Mouse (Mus musculus) c-Kit-positive CD71-negative TER-119-negative erythroid progenitor cells, embryonic 14.5 days (primary cell): ENCODE results near the gene Wdr37.
"Not testable (repeated sequence)": the region's sequence is repeated elsewhere in the genome, so short reads cannot be mapped to it uniquely, and the experiment has no call there.

ENCODE experiments used
- DNase-seq: peaks from one replicate; pipeline ENCODE4 v3.0.0-alpha.2; 2013; ENCODE audit warnings: low read depth

The Wdr37 gene

DNA sequence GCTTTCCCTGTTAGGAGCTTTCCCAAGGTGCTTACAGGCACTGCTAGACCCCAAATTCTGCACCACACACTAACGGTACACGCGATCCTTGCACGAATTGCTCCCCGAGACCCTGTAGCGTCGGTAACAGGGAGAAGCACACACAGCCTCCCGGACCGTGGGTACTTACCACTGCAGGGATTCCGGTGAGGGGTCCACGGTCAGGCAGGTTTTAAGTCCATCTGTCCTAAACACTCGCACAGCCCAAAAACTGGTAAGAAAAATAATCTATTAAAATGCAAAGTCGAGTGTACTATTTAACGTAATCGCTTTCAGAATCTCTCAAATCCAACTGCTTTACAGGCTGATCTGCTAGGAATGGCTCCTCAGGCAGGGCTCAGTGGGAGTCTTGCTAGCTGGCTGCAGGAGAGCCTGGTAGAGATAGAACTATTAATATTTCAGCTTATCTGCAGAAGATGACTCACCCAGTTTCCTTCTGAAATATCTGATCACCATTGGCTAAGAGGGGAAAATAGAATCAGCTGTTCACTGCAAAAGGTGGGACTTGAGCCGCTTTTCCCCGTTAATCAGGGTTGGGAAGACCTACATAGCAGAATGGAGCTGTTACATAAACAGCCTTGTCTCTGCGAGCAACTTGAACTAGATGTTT lies at the start of gene Wdr37:
Wdr37 (minus strand) TSS at position 596 of the 649 bp plus-strand sequence.
- no peak for DNase-seq

DNA sequence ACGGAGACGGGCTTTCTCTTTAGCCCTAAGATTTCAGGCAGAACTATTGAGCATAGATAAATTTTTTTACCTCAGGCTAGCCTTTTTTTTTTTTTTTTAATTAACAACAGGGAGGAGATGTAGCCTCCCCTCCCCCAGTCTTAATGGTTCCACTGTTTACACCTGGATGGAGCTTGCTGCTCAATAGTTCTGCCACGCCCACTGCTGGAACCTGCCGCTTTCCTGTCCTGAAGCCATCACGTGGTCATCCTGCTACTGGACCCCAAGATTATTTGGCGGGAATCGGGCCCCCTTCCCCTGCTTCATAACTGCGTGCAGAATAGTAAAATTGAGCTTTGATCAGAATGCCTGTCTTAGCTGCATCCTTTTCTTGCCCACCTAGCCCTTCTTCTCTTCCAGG lies 42.2 kb upstream of the Wdr37 start:
- DNase-seq, result not testable (repeated sequence)

DNA sequence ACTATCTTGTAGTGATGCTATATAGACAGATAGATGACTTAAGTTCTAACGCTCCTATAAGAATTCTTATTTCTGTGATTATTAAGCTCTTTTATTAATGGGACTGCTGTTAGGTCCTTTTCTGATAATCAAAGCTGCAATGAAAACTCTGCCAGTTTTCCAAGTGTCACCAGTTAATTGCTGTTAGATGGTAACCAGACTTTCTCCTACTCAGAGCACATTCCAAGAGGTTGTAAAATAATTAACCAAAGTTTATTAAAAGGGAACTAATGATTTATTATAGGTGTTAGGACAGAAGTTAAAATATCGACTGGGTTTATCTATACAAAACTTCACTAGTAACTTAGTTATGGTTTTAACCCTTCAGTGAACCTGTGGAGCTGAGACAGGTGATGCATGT lies 34.3 kb upstream of the Wdr37 start:
- DNase-seq, result not testable (repeated sequence)

DNA sequence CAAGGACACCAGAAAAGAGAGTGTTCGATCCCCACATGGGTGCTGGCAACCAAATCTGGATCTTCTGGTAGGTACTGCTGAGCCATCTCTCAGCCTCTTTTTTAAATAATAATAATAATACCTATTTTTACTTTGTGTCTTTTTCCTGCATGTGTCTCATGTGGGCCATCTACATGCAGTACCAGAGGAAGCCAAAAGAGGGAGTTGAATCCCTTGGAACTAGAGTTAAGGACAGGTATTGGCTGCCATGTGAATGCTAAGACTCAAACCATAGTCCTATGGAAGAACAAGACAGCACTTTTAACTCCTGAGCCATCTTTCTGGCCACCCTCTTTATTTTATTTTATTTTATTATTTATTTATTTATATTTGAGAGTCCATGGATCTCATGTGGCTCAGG lies 16.9 kb upstream of the Wdr37 start:
- DNase-seq, result peak; percentile 56

DNA sequence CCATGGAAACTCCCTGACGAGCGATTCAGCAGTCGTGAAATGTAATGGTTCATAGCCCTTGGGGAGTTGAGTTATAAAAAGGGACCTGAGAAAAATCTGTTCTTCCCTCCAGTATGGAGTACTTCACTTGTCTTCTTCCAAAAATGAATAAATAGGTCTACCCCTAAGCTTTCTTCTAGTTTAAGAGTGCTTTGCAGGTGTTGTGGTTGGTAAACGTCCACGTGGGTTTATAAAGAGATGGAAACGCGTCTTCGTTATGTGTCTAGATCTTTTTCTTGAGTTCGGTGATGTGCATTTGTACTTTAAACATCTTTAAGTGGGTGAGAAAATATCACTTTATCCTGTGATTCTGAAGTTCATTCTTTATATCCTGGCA lies 14.5 kb upstream of the Wdr37 start:
- no peak for DNase-seq

DNA sequence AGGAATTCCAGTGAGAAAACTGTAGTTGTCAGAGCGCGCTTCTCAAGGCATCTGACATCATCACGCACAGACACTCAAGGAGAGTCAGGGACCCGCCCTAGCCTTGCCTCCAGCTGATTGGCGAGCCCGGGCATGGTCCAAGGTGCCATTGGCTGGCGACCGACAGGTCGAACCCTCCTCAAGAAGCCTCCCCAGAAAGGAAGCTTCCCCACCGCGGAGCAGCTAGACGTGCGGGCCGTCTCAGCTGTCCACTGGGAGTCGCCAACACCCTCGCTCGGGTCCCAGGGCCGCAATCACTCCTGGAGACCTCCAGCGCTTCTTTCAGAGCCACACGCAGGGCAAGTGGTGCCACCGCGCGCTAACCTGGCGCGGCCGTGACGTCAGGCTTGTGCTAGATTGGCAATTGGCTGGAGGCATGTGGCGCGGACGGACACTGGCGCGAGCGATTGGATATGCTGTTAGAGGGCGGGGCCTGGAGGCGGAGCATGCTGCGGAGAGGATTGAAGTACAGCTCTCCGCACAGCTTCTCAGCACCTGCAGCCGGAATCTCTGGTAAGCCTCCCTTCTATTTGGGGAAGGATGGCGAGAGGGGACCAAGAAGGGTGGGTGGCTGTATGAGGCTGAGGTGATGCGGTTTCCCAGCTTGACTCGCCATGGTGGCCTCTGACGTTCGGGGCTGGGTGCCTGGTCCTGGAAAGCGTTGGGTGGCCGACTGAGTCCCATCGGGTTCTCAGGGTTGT lies 13.9 kb upstream of the Wdr37 start, which contains the start of gene Idi1:
Idi1 (plus strand) TSS at position 57 of the 740 bp plus-strand sequence.
- peak; percentile 94 for DNase-seq

DNA sequence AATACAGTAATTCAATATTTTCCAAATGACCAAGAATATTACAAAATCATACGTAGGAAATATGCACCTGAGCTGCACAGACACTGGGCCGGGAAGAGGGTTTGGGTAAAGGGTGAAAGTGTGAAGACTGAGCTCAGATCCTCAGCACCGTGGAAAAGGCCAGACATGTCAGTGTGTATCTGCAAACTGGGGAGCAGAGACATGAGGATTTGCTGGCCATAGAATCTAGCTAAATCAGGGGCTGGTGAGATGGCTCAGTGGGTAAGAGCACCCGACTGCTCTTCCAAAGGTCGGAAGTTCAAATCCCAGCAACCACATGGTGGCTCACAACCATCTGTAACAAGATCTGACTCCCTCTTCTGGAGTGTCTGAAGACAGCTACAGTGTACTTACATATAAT lies 12.2 kb upstream of the Wdr37 start:
- DNase-seq, result not testable (repeated sequence)

DNA sequence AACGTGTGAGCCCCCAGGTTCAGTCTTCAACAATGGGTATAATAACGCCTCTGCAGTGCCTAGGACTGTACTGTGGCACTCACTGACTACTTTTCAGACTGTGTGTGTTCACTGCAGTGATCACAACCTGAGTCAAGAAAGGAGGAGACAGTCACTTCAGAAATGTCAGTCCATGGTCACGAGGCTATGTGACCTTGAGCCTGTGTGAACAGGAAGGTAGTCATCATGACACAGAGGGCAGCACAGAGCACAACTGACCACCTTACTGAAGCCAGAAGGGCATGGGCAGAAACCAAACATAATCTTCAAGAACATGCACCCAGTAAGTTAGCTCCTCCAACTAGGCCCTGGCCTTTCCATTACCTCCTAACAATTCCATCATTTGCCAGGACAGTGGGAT lies 9.9 kb upstream of the Wdr37 start:
- no peak for DNase-seq

DNA sequence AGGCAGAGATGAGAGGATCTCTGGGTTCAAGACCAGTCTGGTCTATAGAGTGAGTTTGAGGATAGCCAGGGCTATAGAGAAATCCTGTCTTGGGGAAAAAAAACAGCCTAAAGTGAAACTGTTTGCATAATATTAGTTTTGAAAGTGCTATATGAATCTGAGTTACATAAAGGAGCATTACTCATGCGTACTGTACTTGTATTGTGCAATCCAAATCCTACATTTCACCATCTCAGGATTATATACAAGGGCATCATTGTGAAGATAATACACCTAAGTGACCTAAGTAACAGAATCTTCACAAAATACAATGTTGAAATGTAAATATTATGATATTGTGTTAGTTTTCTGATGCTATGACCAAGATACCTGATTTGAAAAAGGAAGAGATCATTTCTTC lies 2.1 kb upstream of the Wdr37 start:
- no peak for DNase-seq

DNA sequence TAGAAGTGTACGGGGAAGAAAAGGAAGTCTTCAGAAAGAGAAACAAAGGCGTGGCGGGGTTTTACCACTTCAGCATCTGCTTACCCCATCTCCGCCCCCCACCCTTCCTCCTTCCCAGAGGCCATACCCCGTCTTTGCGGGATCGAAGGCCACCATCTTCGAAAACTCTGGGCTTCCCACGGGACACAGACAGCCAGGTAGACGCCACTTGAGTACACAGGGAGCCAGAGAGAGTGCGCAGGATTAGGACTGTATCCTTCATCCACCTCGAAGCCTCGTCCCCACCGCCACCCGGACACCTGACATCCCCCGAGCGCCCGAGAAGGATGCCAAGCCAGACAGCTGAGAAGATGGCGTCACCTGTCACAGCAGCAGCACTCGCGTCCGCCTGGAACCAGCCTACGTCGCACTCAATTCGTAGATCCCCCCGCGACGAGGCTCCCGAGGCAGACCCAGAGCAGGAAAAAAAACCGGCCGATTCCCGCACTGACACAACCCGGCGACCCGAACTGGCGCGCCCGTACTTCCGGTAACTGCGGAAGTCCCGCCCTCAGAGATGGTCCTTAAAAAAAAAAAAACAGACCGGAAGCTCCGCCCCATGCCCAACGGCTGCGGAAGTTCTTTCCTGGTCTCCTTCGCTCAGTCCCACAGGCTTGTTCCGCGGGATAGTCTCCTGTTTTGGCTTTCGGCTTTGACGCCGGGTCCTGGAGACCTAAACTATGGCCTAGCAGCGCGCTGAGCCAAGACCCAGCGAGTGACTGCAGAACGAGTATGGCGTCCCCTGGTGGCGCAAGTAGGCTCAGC lies 997 bp downstream of the Wdr37 start:
- DNase-seq, result peak; percentile 74

DNA sequence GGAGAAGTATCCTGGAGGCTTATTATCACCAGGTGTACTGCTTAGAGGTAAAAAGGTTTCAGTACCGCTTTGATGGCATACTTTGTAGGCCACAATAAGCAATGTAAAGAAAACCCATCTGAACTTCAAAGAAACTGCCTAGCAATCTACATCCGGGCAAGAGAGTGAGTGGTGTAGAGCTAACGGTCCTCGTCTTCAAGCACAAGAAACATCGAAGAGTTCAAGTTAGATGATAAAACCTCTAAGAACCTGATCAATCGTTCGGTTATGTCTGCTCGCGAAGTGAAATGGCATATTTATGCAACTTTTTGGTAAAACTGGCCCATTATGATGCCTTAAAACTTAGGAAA lies 1.6 kb downstream of the Wdr37 start:
- DNase-seq, result no peak

DNA sequence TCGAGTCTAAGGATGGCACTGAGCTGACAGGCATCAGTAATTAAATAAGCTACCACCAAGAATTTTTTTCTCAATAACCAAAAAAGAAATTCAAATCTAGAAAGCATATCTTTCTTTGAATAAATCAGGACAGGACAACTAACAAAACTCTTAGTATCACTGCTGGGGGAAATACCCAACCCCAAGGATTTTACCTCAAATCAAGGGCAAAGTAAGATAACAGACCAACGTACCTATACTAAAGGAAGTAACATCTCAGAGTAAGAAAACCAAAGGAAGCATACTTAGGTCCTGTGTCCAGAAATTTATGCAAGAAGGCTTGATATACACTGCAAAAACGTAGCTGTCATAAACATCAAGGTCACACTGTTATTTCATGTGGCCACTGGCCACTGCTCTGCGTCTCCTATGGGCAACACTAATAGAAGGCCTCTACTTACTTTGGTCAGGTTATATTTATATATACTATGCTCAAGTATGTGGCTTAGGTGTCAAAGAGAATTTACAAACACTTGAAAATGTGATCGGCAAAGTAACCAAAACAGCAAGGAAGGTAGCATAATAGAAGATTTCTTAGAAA lies 2.0 kb downstream of the Wdr37 start:
- no peak for DNase-seq

DNA sequence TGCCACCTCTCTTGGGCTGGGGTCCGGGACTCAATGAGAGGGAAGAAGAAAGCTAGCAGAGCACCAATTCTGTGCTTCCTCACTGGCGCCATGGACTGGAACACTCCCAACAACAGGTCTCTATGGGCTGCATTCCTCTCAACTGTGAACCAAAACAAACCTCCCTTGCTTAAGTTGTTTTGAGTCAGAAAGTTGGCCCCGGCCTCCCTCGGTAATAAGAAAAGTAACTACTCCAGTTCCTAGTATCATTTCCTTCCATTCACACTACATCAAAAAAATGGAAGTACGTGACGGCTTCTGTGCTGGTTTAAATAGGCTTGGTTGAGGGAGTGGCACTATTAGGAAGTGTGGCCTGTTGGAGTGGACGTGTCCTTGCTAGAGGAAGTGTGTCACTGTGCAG lies 5.1 kb downstream of the Wdr37 start:
- DNase-seq, result no peak

DNA sequence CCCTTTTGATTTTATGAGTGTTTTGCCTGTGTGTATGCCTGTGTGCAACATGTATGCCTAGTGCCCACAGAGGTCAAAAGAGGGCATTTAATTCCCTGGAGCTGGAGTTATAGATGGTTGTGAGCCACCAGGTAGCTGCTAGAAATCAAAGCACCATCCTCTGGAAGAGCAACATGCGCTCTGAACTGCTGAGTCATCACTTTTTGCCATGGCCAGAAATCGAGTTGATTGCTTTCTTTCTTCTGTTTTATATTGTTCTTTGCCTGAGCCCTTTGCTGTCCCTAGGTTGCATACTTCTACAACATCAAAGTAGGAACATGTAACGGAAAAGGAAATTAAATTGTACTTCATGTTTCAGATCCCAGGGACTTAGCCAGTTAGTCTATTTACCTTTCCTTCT lies 6.7 kb downstream of the Wdr37 start:
- DNase-seq, result no peak

DNA sequence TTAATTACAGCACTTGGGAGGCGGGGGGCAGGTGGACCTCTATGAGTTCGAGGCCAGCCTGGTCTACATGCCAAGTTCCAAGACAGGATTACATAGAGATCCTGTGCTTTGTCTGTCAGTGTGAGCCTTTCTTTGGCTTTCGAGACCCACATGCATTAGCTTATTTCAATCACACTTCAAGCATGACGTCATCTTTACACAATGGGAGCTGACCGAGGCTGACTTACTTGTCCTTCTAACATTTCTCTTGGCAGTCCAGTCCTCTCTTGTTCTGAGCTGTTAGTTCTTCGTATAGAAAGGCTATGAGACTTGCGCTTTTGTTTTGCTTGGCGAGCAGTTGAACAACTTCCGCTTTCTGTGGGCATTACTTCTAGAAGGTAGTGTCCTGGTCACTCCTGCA lies 10.8 kb downstream of the Wdr37 start:
- DNase-seq, result no peak

DNA sequence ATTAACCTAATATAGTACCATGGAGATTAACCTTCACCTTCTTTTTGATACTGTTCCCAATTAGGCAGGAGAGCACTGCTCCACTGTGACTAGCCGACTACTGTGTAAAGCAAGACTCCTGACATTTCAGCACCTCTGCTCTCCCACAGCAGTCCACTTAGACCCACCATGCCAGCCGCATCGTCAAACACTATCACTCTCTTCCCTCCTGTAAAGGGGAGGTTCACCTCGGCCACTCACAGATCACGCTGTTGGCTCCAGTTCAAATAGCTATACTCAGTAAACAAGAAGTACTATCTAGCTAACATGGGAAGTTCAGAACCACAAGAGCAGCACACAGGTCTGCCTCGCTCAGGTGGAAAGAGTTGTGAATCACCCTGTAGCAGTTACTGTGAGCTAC lies 13.3 kb downstream of the Wdr37 start:
- DNase-seq, result no peak

DNA sequence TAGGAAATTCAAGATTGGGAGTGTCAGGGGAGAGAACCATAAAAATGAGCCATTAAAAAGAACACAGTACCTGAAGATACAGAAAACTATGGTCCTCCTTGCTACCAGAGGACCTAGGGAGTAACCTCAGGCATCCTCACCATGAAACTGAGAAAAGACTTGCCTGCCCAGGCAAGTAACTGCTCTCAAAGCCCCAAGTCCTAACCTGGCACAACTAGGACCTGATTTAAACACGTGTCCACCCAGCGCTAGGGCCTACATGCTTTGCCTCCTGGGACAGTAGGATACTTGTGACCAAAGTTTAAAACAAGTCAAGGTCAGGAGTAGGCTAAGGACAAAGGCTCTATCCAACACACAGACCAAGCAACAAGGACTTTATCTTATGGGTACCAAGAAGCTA lies 16.9 kb downstream of the Wdr37 start:
- no peak for DNase-seq

DNA sequence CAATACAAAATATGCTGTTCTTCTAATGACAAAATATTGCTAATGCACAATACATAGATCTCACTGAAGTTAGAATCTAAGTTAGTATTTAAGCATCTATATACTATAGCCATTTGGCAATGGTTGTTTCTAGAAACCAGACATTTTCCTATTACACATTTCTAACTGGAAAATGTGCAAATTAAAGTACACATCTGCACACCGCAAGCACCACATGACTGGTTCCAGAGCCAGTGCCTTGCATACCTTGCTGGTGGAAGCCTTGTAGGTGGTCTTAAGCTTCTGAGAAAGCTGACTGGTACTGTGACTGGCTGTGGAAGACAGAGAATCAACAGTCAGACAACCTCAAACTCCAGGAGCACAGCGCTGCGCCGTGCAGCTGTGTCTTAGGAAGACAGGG lies 18.3 kb downstream of the Wdr37 start:
- DNase-seq, result no peak

DNA sequence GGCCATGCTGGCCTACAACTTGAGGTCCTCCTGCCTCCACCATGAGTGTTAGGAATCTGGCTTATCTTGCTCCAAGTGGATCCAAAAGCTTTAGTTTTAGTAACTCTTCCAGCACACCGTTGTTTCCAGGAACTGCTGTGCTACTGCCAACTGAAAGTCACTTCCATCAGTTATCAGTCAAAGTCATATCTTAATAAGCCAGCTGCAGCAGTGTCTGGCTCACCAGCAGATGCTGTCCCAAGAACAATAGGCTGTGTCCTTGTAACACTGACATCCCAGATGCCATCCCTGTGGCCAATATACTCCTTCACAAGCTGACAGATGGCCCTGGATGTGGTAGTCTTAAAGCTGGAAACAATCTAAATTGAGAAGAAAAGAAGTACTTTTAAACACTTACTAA lies 22.4 kb downstream of the Wdr37 start:
- no peak for DNase-seq

DNA sequence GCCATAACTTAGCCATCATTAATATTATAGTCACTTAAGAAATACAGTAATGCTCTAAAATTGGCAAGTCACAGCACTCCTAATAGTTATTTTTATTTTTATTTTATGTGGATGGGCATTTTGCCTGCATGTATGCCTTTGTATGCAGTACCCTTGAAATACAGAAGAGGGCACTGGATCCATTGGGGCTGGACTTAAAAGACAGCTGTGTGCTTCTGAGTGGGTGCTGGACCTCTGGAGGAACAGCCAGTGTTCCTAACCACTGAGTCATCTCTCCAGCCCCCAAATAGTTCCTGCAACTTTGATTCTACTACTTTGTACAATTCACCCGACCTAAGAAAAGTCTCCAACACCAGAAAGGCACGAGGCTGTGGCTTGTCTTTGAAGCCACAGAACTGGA lies 24.0 kb downstream of the Wdr37 start:
- DNase-seq, result no peak

DNA sequence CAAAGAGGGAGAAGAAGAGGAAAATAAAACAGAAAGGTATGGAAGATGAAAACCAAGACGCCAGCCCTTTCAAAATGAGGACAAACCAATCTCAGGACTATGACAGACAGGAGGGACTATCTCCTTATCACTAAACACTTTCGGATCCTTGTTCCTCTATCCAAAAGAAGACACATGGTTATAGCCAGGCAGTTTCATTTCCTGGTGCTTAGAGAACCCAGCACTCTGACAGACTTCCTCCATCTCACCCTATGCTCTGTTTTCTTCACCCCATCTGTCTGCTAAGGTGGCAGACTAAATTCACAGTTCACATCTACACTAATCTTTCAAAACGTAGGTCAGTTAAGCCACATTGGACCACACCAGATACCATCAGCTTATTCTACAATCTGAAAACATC lies 29.4 kb downstream of the Wdr37 start:
- peak; percentile 8 for DNase-seq

DNA sequence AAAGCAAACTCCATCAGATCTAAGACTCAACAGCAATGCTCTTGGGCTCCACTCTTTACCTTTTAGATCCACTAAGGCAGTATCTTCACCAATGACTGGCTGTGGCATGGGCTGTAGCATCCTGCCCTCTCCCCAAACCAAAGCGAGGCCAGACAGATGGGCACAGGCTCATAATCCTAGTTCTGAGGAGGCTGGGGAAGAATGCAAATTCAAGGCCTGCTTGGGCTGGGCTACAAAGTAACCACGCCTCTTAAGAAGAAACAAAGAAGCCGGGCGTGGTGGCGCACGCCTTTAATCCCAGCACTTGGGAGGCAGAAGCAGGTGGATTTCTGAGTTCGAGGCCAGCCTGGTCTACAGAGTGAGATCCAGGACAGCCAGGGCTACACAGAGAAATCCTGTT lies 29.9 kb downstream of the Wdr37 start:
- not testable (repeated sequence) for DNase-seq

DNA sequence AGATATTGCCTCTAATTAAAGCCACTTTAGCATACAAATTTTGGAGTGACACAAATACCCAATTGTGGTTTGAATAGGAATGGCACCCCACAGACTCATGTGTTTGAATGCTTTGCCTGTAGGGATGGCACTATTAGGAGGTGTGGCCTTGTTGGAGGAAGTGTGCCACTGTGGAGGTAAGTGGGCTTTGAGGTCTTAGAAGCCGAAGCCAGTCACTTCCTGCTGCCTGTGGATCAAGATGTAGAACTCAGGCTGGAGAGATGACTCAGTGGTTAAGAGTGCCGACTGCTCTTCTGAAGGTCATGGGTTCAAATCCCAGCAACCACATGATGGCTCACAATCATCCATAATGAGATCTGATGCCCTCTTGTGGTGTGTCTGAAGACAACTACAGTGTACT lies 30.8 kb downstream of the Wdr37 start:
- DNase-seq, result no peak
